Mouse (Mus musculus) kidney, postnatal 14 days (tissue): ENCODE data around the gene Tmem221.

Source experiments
- DNase-seq: peaks from one replicate; pipeline ENCODE4 v3.0.0; 2022; ENCODE audit warnings: mixed read lengths

Gene Tmem221

GRCm38 (mm10) chr8:71558071-71558957 lies at the start of gene Tmem221:
Tmem221 (minus strand) TSS chr8:71558871.
- DNase-seq = no peak

- no peak for DNase-seq
Observed at GRCm38 (mm10) chr8:71604021-71604420, 45.4 kb upstream of the Tmem221 start.

DNA sequence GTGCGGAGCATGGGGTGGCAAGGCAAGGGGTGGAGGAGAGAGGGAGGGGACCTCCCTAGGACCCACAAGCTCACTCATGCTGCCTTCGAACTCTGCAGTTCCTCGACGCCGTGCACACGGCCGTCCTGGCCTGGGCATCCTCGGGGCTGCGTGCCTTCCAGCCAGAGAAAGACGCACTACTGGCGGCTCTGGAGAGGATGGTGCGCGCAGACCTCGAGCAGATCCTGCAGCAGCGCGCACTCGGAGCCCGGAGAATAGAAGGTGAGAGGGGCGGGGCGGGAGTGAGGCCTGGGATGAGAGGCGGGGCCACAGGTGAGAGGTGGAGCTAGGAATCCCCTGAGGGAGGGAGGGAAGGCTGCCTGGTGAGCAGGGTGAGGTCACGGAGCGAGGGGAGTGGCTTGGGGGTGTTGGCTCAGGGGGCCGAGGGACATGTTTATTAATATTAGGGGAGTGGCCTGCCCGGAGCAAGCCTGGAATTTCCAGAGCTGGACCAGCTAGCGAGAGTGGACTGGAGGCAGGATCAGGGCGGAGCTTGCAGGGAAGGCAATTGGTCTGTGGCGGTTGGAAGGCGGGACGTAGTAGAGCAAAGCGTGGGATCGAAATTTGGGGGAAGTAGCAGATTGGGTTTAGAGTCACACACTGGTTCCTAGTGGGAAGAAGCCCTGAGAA lies 44.1 kb upstream of the Tmem221 start:
- peak; percentile 92 for DNase-seq

- DNase-seq = no peak
Observed at GRCm38 (mm10) chr8:71601939-71602665, 43.4 kb upstream of the Tmem221 start.

DNA sequence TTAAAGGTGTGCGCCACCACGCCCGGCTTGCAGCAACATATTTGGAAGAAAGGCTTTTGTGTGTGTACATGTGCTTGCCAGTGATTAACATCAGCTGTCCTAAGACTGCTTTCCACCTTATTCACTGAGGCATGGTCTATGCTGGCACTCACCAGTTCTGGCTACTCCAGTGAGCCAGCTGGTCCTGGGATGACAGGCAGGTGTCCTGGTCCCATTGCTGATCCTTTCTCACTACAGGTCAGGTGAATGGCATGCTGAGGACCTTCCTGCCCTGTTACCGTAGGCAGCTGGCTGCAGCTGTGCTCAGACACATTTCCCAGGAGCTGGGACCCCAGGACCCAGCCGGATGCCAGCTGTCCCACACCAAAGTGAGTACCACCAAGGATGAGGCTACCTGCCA lies 40.2 kb upstream of the Tmem221 start:
- DNase-seq = no peak

GRCm38 (mm10) chr8:71598375-71598774 lies 39.7 kb upstream of the Tmem221 start:
- DNase-seq = no peak

DNA sequence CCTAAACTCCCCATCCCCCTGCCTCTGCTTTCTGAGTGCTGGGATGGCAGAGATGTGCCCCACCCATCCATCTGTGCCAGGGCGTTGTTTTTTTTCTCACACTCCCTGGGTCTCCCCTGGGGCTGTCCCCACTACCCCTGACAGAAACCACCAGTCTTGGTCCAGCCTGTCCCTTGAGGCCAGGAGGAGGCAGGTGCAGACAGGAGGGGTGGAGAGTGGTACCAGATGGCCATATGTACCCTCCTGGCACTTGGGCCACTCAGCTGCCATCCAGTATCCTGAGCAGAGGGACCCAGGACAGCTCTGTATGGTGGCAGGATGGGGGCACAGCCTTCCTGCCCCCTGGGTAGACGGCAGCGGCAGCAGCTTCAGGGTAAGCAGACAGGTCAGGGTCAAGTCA lies 38.8 kb upstream of the Tmem221 start, which contains the start of gene Fam129c:
Gene Fam129c (plus strand): TSS at position 198 of the 400 bp plus-strand sequence.
- no peak for DNase-seq

DNA sequence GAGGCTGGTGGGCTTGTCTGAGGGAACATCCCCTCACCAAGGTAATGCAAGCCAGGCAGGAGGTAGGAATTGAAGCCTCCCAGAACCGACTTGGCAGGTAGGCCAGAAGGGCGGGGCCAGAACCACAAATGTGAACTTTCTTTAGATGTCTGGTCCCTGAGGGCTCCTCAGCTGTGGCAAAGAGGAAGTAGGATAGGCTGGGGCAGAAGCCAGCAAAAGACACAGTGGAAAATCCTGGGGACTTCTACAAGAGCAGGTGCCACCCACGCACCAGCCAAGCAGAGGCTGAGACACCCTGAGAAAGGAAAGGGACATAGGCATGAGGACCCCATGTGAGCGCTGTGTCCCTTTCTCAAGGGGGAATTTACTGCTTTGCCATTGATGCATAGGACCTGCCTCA lies 38.1 kb upstream of the Tmem221 start:
- no peak for DNase-seq

DNA sequence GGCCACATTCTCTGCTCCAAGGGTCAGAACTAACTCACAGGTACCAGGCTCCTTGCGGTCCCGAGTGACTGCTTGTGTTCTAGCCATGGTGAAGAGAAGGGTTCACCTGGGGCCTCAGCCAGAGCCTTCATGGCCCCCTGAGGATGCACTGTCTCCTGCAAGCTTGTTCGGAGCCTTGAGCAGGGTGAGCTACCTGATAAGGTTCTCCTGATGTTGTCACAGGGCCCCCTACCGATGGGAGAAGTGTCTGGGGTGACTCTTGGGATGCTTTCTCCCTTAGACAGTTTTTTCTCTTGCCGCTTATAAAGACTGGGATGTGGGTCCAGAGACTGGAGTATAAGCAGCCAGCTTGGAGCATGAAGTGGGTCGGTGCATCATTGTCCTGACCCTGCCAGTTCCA lies 37.7 kb upstream of the Tmem221 start:
- DNase-seq = no peak

DNA sequence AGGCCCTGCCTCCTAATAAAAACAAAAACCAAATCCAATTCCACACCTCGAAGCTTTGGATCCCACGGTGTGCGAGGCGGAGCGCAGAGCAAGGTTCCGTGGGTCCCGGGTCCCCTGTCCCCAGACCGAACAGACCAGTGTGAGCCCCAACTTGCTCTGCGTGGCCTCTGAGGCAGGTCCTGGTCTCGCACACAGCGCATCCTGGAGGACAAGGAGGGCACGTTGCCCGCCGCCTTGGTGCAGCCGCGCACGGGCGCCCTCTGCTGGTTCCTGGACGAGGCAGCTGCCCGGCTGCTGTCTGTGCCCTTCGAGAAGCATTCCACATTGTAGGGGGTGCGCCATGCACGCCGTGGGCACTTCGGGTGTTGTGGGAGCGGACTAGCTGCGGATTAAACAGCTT lies 37.2 kb upstream of the Tmem221 start:
- peak; percentile 92 for DNase-seq

- no peak for DNase-seq
Observed at GRCm38 (mm10) chr8:71594324-71594722, 35.7 kb upstream of the Tmem221 start.

GRCm38 (mm10) chr8:71593556-71594323 lies 35.1 kb upstream of the Tmem221 start:
- no peak for DNase-seq

GRCm38 (mm10) chr8:71592374-71593170 lies 33.9 kb upstream of the Tmem221 start:
- peak; percentile 90 for DNase-seq

DNA sequence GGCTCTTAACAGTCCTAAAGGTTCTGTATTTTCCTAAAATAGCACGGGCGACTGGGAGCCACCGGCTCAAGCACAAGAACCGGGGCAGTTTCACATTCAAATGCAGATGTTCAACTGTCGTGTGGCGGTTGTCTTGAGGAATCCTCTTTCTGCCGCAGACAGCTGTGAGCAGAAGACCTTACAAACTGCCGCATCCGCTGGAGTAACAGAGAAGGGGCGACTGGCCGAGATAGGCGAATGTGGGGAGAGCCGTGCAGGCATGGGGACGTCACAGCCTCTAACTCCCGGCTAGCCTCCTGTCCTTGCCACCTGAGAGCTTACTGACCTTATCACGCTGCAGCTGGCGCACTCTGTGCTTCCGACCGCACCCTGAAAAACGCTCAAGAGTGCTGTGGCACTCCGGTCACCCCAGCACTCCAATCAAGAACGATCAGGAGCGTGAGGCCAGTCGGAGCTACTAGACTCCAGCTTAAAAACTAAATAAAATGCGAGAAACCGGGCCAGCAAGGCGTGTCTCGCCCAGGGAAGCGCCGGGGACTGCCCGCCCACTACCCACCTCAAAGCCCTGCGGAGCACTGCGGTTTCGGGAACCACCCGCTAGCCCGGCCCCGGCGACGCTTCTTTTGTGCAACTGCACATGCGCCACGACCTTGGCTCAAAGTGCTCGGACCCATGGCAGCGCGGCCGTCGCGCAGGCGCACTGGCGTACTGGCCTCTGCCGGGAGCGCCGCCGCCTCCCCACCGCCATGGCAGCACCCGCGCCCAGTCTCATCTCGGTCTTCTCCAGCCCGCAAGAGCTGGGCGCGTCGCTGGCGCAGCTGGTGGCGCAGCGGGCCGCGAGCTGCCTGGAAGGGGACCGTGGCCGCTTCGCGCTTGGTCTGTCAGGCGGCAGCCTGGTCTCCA lies 33.1 kb upstream of the Tmem221 start, which contains the start of gene Pgls:
Gene Pgls (plus strand): TSS at position 706 of the 903 bp plus-strand sequence.
- peak; percentile 98 for DNase-seq

DNA sequence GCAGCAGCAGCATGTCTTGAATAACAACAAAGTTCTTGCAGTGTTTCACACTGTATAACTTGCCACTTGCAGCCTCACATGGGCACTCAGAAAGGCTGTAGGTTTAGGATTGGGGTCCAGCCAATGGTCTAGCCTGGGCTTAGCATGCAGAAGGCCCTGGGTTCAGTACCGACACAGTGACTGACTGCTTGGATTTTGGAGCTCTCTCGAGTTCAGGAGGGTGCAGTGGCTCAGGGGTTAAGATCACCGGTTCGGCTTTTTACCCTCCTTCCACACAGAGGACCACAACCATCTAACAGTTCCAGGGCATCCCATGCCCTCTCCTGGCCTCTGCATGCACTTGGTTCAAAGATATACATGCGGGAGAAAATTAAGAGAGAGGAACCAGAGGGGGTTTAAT lies 32.3 kb upstream of the Tmem221 start:
- no peak for DNase-seq

DNA sequence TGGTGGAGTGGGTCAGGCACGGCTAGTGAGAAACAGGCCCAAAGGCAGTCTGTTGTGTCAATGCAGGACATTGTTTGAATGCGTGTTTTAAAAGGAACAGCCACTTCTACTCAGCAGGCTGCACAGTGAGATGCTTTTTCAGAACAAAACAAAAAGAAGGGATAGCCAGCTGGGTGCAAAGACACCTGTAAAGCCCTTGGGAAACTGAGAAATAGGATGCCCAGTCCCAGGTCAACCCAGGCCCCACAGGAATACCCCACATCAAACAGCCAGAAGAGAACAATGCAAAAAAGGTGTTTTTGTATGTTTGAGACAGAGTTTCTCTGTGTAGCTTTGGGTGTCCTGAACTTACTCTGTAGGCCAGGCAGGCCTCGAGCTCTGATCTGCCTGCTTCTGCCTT lies 30.1 kb upstream of the Tmem221 start:
- no peak for DNase-seq

- DNase-seq = peak; percentile 58
Observed at GRCm38 (mm10) chr8:71586891-71587290, 28.2 kb upstream of the Tmem221 start.

DNA sequence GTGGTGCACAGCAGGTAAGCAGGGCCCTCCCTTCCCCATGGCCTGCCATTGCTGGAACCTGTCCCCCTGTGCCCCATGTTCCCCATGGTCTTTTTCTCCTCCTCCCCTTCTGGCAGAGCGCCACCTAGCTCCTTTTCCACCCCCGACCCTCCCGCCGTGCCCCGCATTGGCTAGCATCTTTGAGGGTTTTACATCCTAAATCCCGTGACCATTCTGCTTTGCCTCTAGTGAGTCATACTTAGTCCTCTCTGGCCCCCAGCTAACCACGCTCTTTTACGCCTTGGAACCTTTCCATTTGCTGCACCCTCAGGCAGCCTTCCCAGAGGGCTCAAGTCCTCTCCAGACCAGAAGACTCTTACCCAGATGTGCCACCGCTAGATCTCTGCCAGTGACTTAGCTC lies 21.5 kb upstream of the Tmem221 start:
- no peak for DNase-seq

- no peak for DNase-seq
Observed at GRCm38 (mm10) chr8:71579476-71579875, 20.8 kb upstream of the Tmem221 start.

DNA sequence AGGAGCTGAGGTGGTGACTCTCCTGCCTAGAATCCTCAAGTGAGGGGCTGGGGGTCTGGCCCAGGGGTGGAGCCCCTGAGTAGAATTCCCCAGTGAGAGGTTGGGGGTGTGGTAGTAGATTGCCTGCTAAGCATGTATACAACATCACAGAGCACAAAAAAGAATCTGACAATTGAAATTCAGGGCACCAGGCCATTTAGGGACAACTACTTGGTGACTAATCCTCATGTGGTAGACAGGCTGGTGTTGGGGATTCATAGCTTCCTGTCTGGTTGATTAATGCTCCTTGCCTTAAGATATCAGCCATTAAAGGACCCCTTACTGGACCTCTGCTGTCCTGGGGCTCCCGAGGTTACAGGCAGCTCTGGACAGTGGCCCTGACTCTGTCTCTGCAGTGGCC lies 20.3 kb upstream of the Tmem221 start:
- no peak for DNase-seq
